Mouse (Mus musculus) heart, adult 2 months (tissue): ENCODE measurements at regions not wholly inside any gene's neighbourhood (a gene's known extent, or its start where the extent isn't known, plus 50 kb on each side); places are given as distances from the start of the nearest gene placed in this dataset.

Experiments
- CTCF ChIP-seq: fragments of 200-600 bp; IDR thresholded peaks from 2 replicates; pipeline ENCODE4 v1.8.1; 2022; ENCODE audit warnings: antibody characterized with exemption, mild to moderate bottlenecking, moderate library complexity
- EP300 ChIP-seq: fragments of 200-500 bp; IDR thresholded peaks from 2 replicates; pipeline ENCODE4 v1.6.1; 2011; ENCODE audit warnings: low read depth, low read length, control low read depth; ENCODE audit not compliant: insufficient read depth
- POLR2A ChIP-seq: fragments of 200-500 bp; IDR thresholded peaks from 2 replicates; pipeline ENCODE4 v1.6.1; 2011; ENCODE audit warnings: mild to moderate bottlenecking, low read depth, low read length, control low read depth; ENCODE audit not compliant: insufficient read depth

GRCm38 (mm10) chr13:72324041-72324690, 304.5 kb upstream of the Irx2 start:
- TF ChIP-seq CTCF: no peak
- TF ChIP-seq EP300: no peak
- TF ChIP-seq POLR2A: no peak
